Mouse (Mus musculus) left cerebral cortex, postnatal 14 days (tissue): ENCODE measurements at regions not wholly inside any gene's neighbourhood (a gene's known extent, or its start where the extent isn't known, plus 50 kb on each side); places are given as distances from the start of the nearest gene placed in this dataset.

Experiments used
- DNase-seq, 2 experiments: peaks; one replicate each; pipeline ENCODE4 v3.0.0; 2021 to 2022; ENCODE audit warnings: low spot score in 2 of 2, mixed read lengths in 1 of 2
- intact Hi-C: fragments of 180-260 bp; cut with DNase I; formaldehyde crosslinking; loops from one replicate; pipeline ENCODE4 v1.15.1; 2025

DNA sequence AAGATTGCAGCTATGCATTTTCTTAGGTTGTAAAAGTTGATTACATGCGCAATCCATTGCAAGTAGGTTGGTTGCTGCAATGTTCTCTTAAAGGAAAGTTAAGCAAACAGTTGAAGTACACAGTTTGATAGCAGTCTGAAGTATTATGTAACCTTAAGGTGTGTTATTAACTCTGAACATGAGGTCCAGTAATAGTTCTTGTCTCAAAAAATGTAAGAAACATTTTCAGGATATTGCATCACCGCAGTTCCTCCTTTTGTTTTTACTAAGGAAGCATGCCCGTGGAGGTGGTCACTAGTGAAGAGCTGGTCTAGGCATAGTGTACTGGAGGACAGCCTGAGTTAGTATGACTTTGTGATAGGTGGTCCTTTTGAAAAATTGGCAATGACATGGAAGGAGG, 339.4 kb upstream of the Cldn34d start:
- no peak for DNase-seq
- intact Hi-C loops: loop anchor here (10.0 kb wide), 1 partner anchor 107 kb away; no protein-coding TSS in a partner anchor

DNA sequence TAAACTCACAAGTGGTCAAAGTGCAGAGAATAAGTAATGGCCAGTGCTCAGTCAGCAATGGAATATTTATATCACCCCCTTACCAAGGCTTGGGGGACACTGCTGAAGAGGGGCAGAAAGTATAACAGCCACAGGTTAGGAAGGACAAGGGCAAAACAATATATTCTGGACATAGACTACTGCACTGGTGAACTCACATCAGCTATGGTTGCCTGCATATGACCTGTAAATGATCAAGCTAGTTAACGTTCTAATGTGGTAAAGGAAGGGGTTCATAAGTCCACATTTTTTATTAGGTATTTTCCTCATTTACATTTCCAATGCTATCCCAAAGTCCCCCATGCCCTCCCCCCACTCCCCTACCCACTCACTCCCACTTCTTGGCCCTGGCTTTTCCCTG, 335.6 kb upstream of the Cldn34d start:
- intact Hi-C loops: no loop called here

More for the DNA sequence above, 335.6 kb upstream of the Cldn34d start:
- DNase-seq: no peak
